Mouse (Mus musculus) forebrain, embryonic 15.5 days (tissue): ENCODE measurements at regions not wholly inside any gene's neighbourhood (a gene's known extent, or its start where the extent isn't known, plus 50 kb on each side); places are given as distances from the start of the nearest gene placed in this dataset.

Experiments
- ATAC-seq: fragments of 200-750 bp; cut with Nextera tagmentation; replicated peaks from 2 replicates; pipeline ENCODE4 v1.8.0; 2017; ENCODE audit warnings: mild to moderate bottlenecking, moderate TSS enrichment, moderate library complexity
- H3K27ac ChIP-seq: fragments of 300-500 bp; sonication (generic); replicated peaks from 2 replicates; pipeline ENCODE4 v1.5.1; 2015; ENCODE audit warnings: mild to moderate bottlenecking, inconsistent platforms
- H3K27me3 ChIP-seq: fragments of 300-500 bp; sonication (generic); 2 replicates; pipeline ENCODE4 v1.6.1; 2015; ENCODE audit warnings: inconsistent platforms
- H3K36me3 ChIP-seq: fragments of 300-500 bp; sonication (generic); 2 replicates; pipeline ENCODE4 v1.6.1; 2015; ENCODE audit warnings: mild to moderate bottlenecking, inconsistent platforms
- H3K4me1 ChIP-seq: fragments of 300-500 bp; sonication (generic); 2 replicates; pipeline ENCODE4 v1.6.1; 2015; ENCODE audit warnings: inconsistent platforms
- H3K4me2 ChIP-seq: fragments of 300-500 bp; sonication (generic); replicated peaks from 2 replicates; pipeline ENCODE4 v1.6.1; 2015; ENCODE audit warnings: mild to moderate bottlenecking, inconsistent platforms
- H3K4me3 ChIP-seq: fragments of 300-500 bp; sonication (generic); 2 replicates; pipeline ENCODE4 v1.5.1; 2015; ENCODE audit warnings: mild to moderate bottlenecking, inconsistent platforms
- H3K9ac ChIP-seq: fragments of 300-500 bp; sonication (generic); replicated peaks from 2 replicates; pipeline ENCODE4 v1.6.1; 2015; ENCODE audit warnings: mild to moderate bottlenecking, inconsistent platforms
- H3K9me3 ChIP-seq: fragments of 300-500 bp; sonication (generic); 2 replicates; pipeline ENCODE4 v1.6.1; 2016; ENCODE audit warnings: inconsistent platforms
- WGBS: fragments of 180-500 bp; shearing (Covaris S2); methylation state at CpG from one replicate; pipeline ENCODE4 v1.1.7; 2015; ENCODE audit warnings: mixed read lengths; 5-methylcytosine and 5-hydroxymethylcytosine counted together

DNA sequence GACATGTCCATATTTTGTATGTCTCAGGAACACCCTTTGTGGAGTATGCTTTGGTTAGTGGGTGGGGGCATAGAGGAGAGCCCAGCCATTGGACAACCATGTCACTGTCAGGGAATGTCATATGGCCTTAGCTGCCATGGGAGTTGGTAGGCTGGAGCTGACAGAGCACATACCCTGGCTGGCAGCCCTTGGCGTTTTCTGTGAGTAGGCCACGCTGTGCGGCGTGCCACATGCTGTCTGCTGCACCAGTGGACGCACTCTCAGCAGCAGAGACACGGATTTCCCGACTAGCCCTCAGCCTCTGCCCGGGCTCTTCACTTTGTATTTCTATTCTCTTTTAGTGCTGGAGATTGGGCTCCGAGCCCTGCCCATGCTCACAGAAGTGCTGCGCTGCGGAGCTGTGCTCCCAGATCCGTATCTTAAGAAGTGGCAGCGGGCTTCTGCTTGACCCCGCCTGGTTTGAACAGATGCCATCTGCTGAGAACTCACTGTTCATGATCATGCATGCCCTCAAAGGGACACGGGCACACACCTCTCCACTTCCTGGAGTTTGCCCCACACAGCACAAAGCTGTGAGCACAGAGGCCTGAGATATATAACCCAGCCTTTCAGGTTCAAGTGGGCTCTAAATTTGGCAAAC is 160.1 kb downstream of the Sall1 start:
- Histone ChIP-seq H3K27me3 (no peaks in the 10 kb centered on the region), H3K4me1 (no peaks in the 10 kb centered on the region), H3K9ac (no peak overlapping the region), H3K36me3 (no peaks in the 10 kb centered on the region), H3K9me3 (no peaks in the 10 kb centered on the region), H3K27ac (no peak overlapping the region), H3K4me2 (no peak overlapping the region), H3K4me3 (no peak overlapping the region)
- WGBS, result 78% methylated on average over 15 of the region's 15 CpGs
- ATAC-seq, result no peak

DNA sequence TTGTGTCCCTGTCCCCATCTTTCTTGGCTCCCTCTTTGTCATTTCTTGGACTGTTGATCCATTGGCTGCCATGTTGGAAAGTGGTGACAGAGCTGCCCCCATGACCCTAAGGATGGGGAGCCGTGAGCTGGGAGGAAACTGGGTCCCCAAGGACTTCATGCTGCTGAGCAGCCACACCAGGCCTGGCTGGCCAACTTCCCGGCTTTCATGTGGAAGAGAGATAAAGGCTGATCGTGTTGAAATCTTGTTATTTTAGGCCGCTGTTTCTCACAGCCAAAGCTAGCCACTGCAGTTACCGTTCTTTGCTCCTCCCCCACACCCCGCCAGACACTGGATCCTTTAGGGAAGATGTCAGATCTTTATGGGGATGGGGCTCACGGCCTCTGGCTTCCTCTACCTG is 164.1 kb downstream of the Sall1 start:
- no peak for ATAC-seq
- Histone ChIP-seq H3K9ac (no peak overlapping the region), H3K27ac (no peak overlapping the region), H3K9me3 (no peaks in the 10 kb centered on the region), H3K36me3 (no peaks in the 10 kb centered on the region), H3K4me1 (no peaks in the 10 kb centered on the region), H3K4me3 (no peak overlapping the region), H3K4me2 (no peak overlapping the region), H3K27me3 (no peaks in the 10 kb centered on the region)
- 92% methylated on average over 7 of the region's 7 CpGs for WGBS

DNA sequence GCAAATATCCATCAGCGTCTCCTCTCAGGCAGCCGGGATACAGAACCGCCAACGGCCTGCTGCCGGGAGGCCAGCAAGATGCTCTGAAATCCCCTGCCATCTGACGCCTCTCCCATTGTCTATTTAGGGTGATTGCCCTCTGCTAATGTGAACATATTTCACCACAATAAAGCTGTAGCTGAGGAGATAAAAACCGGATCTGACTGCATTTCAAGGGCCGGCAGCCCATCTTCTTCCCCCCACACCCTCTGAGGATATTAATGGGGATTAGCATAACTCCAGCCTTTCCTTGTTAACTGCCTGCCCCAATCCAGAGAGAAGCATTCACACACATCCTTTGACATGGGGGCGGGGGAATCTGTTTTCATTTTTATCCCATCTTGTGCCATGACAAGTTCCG is 166.0 kb downstream of the Sall1 start:
- Histone ChIP-seq H3K9me3 (no peaks in the 10 kb centered on the region), H3K27ac (no peak overlapping the region), H3K36me3 (no peaks in the 10 kb centered on the region), H3K4me2 (no peak overlapping the region), H3K4me3 (no peak overlapping the region), H3K9ac (no peak overlapping the region), H3K27me3 (no peaks in the 10 kb centered on the region), H3K4me1 (no peaks in the 10 kb centered on the region)
- WGBS, result 62% methylated on average over 10 of the region's 10 CpGs
- no peak for ATAC-seq

DNA sequence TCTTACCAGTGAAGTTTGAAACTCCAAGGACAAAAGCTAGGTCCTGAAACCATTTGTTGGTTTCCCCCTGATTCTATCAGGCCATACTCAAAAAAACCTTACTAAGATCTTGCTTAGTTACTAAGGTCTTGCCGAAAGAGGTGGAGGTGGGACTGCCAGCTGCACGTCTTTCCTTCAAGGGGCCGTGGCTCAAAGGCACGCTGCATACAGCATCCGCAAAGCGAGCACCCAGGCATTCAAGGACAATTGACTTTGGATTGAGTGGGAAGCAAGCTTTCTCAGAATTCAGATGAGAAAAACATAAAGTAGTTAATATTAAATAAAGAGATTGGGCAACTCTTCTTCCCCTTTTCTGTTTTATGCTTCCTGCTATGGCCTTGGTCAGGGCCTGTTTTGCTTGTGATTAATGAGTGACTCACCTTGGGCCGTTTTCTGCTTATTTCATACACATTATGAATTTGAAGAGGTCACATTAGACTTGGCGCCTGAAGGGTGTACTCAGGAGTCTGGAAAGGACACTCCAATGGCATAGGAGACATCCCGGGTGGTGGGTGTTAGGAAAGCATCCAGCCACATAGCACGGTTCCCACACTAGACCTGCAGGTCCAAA is 166.1 kb downstream of the Cyld start:
- Histone ChIP-seq H3K4me1 (no peaks in the 10 kb centered on the region), H3K36me3 (no peaks in the 10 kb centered on the region), H3K4me3 (no peak overlapping the region), H3K9me3 (no peaks in the 10 kb centered on the region), H3K27ac (no peak overlapping the region), H3K27me3 (no peaks in the 10 kb centered on the region), H3K9ac (no peak overlapping the region), H3K4me2 (no peak overlapping the region)
- ATAC-seq, result no peak
- WGBS, result 93% methylated on average over 10 of the region's 10 CpGs

DNA sequence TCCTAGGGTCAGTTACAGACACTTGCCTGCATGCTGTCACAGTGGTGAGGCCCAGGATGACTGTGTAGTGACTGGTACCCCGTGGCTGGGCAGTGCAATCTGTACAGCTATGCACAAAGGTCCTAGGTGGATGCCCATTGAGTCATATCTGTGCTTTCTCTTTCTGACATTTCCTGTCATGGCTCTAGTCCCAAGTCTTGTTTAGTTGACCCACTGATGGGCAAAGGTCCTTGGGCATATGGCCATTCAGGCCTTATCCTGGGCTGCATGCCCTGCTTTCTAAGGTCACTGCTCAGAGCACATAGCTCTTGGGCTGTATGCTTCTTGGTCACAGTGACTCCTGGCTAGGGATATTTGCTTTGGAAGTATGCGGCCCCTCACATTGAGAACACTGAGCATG is 160.4 kb downstream of the Cyld start:
- no peak overlapping the region for H3K9ac ChIP-seq
- no peak overlapping the region for H3K27ac ChIP-seq
- H3K9me3 ChIP-seq, result no peaks in the 10 kb centered on the region
- H3K36me3 ChIP-seq, result no peaks in the 10 kb centered on the region
- WGBS, result 81% methylated on average over 2 of the region's 2 CpGs
- no peaks in the 10 kb centered on the region for H3K4me1 ChIP-seq
- H3K4me2 ChIP-seq, result no peak overlapping the region
- ATAC-seq, result no peak
- H3K27me3 ChIP-seq, result no peaks in the 10 kb centered on the region
- no peak overlapping the region for H3K4me3 ChIP-seq

DNA sequence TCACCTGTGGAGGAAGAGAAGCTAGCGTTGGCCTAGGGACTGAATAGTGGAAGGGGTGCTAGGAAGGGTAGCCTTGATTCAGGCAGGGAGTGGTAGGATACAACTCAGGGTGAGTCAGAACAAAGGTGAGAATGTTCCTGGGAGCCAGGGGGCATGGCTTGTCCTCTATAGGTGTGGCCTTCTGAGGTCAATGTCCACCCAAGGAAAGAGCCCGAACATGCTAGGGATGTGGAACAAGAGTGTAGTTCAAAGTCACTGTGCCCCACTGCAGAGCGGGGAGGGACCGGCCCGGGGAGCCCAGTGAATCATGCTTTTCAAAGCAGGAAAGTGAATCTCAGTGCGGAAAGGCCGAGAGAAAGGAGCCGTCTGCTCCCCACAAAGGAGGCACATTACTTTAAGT is 156.4 kb downstream of the Cyld start:
- no peaks in the 10 kb centered on the region for H3K36me3 ChIP-seq
- 77% methylated on average over 8 of the region's 8 CpGs for WGBS
- H3K4me3 ChIP-seq, result no peak overlapping the region
- no peak overlapping the region for H3K4me2 ChIP-seq
- H3K4me1 ChIP-seq, result no peaks in the 10 kb centered on the region
- ATAC-seq, result no peak
- H3K9ac ChIP-seq, result no peak overlapping the region
- H3K9me3 ChIP-seq, result no peaks in the 10 kb centered on the region
- no peak overlapping the region for H3K27ac ChIP-seq
- no peaks in the 10 kb centered on the region for H3K27me3 ChIP-seq

DNA sequence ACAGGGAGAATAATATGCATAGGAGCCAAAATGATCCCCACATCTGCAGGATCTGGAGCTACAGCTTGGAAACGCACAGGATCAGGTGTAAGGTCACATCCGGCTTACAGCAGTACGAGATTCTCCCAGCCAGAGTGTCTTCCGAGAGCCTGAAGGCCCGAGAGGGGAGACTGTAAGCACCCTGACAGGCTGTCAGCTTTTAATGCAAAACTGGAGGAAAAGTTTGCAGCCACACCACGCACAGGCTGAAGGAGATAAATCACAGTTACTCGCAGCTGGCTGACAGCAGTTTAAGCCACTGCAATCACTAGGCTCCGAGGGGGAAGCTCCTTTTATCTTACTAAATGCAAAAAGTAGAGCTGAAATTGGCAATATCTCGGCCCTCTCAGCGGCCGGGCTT is 149.1 kb downstream of the Cyld start:
- Histone ChIP-seq H3K27ac (no peak overlapping the region), H3K4me2 (no peak overlapping the region), H3K27me3 (no peaks in the 10 kb centered on the region), H3K9me3 (no peaks in the 10 kb centered on the region), H3K9ac (no peak overlapping the region), H3K4me1 (peaks cover 5% of the 10 kb centered on the region; the same call in 1 of the 2 replicates), H3K4me3 (no peak overlapping the region), H3K36me3 (no peaks in the 10 kb centered on the region)
- WGBS, result 68% methylated on average over 11 of the region's 11 CpGs
- ATAC-seq, result no peak

DNA sequence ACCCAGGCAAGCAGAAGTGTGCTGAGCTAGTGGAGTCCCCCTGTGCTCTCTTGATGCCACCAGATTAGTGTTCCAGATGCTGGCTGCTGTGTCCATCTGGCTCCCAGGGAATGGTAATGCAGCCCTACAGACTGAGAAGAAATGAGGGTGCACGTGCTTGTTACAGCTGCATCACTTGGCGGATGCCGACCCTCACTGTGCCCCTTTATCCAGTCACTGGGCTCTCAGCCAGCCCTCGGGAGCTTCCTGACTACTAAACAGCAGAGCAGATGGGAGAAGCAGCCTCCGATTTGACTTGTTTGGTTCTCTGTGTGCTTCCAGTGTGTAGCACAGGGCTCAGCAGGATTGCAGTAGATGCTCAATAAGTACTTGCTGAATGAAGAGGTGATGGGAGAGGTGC is 147.5 kb downstream of the Cyld start:
- H3K27me3 ChIP-seq, result no peaks in the 10 kb centered on the region
- H3K27ac ChIP-seq, result no peak overlapping the region
- no peaks in the 10 kb centered on the region for H3K9me3 ChIP-seq
- peak; percentile 58; the same call in 1 of the 2 replicates for ATAC-seq
- peaks cover 5% of the 10 kb centered on the region; the same call in 1 of the 2 replicates for H3K4me1 ChIP-seq
- H3K4me2 ChIP-seq, result no peak overlapping the region
- 12% methylated on average over 5 of the region's 5 CpGs for WGBS
- H3K9ac ChIP-seq, result no peak overlapping the region
- H3K36me3 ChIP-seq, result no peaks in the 10 kb centered on the region
- H3K4me3 ChIP-seq, result no peak overlapping the region

DNA sequence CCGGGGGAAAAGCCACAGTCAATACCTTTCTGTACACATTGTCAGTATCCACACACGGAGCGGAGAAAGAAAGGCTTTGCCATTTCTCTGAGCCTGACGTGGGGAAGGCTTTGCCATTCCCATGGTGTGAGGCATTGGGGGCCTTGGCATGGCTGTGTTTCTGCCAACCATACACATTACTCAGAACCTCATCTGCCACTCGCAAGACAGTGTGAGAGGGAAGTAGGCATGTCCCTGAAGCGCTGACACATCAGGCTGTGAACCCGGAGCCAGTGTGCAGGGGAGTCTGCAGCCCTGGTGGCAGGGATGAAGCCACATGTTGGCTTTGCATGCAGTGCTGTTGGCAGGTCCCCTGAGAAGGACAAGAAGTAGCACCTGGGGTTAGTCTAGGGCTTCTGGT is 145.6 kb downstream of the Cyld start:
- no peak for ATAC-seq
- 86% methylated on average over 7 of the region's 7 CpGs for WGBS
- H3K9me3 ChIP-seq, result no peaks in the 10 kb centered on the region
- H3K4me3 ChIP-seq, result no peak overlapping the region
- H3K27ac ChIP-seq, result no peak overlapping the region
- H3K27me3 ChIP-seq, result no peaks in the 10 kb centered on the region
- peaks cover 5% of the 10 kb centered on the region; the same call in 1 of the 2 replicates for H3K4me1 ChIP-seq
- no peak overlapping the region for H3K9ac ChIP-seq
- no peak overlapping the region for H3K4me2 ChIP-seq
- no peaks in the 10 kb centered on the region for H3K36me3 ChIP-seq

DNA sequence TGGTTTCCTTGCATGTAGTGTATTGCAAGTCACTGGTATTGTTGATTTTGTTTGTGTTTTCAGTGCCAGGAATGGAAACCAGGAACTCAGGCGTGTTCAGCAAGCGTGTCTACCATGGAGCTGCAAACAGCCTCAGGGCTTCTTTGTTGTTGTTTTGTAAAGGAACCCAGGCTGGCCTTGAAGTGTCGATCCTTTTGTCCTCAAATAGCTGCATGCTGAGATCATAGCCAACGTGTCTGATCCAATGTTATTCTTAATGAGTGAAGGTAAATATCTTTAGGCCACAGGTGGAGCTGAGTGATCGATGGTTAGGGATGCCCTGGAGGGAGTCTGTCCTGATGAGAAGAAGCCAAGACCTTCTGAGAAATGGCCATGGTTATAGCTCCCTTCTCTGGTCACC is 143.3 kb downstream of the Cyld start:
- peaks cover 8% of the 10 kb centered on the region; the same call in 1 of the 2 replicates for H3K4me1 ChIP-seq
- H3K9me3 ChIP-seq, result no peaks in the 10 kb centered on the region
- no peak overlapping the region for H3K4me3 ChIP-seq
- H3K27me3 ChIP-seq, result no peaks in the 10 kb centered on the region
- H3K4me2 ChIP-seq, result no peak overlapping the region
- 48% methylated on average over 5 of the region's 5 CpGs for WGBS
- no peaks in the 10 kb centered on the region for H3K36me3 ChIP-seq
- no peak for ATAC-seq
- H3K27ac ChIP-seq, result no peak overlapping the region
- no peak overlapping the region for H3K9ac ChIP-seq

DNA sequence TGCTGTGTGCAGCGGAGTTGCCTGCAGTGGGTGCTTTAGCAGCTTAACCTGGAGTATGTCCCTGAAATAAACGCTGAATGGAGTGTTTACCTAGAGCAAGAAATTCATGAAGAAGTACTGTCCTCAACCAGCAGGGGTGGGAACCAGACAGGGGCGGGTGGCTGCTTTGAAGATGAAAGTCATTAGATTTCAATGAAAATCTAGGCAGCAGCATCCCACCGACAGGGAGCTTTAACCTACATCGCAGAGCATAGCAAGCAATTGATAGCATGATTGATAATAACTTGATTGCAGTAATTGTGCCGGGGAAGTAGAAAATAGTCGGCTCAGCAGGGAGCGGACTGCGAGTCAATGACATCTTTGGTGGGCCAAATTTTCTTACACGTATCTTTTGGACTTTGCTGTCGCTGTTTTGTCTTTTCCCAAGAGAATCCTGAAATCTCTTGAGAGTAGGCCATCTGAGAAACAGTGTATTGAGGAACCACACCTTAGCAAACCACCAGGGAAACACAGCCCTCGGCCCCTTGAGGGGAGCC is 139.0 kb downstream of the Cyld start:
- H3K27me3 ChIP-seq, result no peaks in the 10 kb centered on the region
- H3K27ac ChIP-seq, result no peak overlapping the region
- H3K4me3 ChIP-seq, result no peak overlapping the region
- H3K9ac ChIP-seq, result no peak overlapping the region
- no peak for ATAC-seq
- H3K9me3 ChIP-seq, result no peaks in the 10 kb centered on the region
- H3K4me1 ChIP-seq, result 0 out of 2 replicates have a peak, but pooled peaks cover 3% of the 10 kb centered on the region
- WGBS, result 63% methylated on average over 12 of the region's 12 CpGs
- no peak overlapping the region for H3K4me2 ChIP-seq
- H3K36me3 ChIP-seq, result no peaks in the 10 kb centered on the region

DNA sequence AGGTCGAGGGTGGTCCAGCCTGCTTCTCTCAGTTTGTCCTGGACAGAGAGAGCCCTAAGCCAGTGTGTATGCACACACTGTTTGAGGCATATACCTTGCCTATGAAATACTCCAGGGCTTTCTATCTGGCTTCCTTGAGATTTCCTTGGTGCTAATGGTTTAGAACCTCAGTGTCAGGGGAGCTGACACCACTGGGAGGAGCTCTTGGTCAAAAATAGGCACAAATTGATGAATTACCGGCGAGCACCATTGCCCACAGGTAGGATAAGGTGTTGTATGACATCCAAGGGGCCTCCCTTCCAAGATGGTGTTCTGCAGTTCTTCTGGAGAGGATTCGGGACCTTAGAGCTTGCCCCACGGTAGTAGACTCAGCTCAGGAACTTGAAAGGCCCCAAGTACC is 129.0 kb downstream of the Cyld start:
- Histone ChIP-seq H3K4me3 (no peak overlapping the region), H3K4me1 (no peaks in the 10 kb centered on the region), H3K9me3 (no peaks in the 10 kb centered on the region), H3K36me3 (no peaks in the 10 kb centered on the region), H3K27me3 (no peaks in the 10 kb centered on the region), H3K9ac (no peak overlapping the region), H3K27ac (no peak overlapping the region), H3K4me2 (no peak overlapping the region)
- no peak for ATAC-seq
- 73% methylated on average over 5 of the region's 5 CpGs for WGBS

DNA sequence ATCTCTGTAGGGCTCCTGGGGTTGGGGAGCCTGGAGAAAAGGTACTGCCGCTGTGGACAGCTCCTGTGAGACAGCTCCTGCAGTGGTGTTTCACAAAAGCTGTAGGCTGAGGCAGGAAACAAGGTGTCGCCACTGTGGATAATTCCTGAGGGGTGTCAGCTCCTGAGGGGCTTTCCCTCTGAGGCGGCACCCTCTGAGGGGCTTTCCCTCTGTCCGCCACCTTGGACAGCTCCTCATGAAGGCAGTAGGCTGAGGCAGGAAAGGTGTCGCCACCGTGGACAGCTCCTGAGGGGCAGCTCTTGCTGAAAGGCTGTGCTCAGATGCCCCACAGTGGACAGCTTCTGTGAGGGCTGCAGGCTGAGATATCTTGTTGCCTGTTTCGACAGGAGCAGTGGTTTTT is 127.1 kb downstream of the Cyld start:
- H3K27ac ChIP-seq, result no peak overlapping the region
- WGBS, result 91% methylated on average over 7 of the region's 7 CpGs
- no peaks in the 10 kb centered on the region for H3K27me3 ChIP-seq
- H3K9ac ChIP-seq, result no peak overlapping the region
- no peak overlapping the region for H3K4me3 ChIP-seq
- H3K36me3 ChIP-seq, result no peaks in the 10 kb centered on the region
- no peaks in the 10 kb centered on the region for H3K9me3 ChIP-seq
- no peak for ATAC-seq
- H3K4me1 ChIP-seq, result no peaks in the 10 kb centered on the region
- no peak overlapping the region for H3K4me2 ChIP-seq
